Mouse (Mus musculus): ENCODE results near the gene Thada.

GRCm38 (mm10) chr17:84251426-84251825 is 214.6 kb downstream of the Thada start:
- no peak for TF ChIP-seq CTCF (IDR thresholded peaks at IDR 0.05; ENCODE audit: borderline replicate concordance, insufficient read depth, low read depth, low read length)
- no peak for TF ChIP-seq POLR2A (IDR thresholded peaks at IDR 0.05; ENCODE audit: borderline replicate concordance, insufficient read depth, low read length)

Data from cerebellum, adult 2 months (tissue).